11 mouse cellular contexts compared by ENCODE assay signal in genomic region chr17:45274894-45275293, GRCm38 (mm10).
A peak's percentile ranks its signal among the peaks of the same experiment; 100 is the strongest.
DNase-seq lines count a peak whose midpoint lies in the region; ATAC-seq and TF ChIP-seq lines count a peak whose summit lies in the region.
"Had no signal": no experiment of that assay in that cellular context is flagged by ENCODE, and none has a peak within 500 bp of the region (broad histone marks: within the 10 kb centered on the region; RNA-seq: fewer than 3 reads in every experiment).

No protein-coding gene starts in this region.

- peak; percentile 10; the same call in 1 of the 2 replicates for TF ChIP-seq CTCF in gastrocnemius, adult 2 months (IDR thresholded peaks at IDR 0.05)
- peak; percentile 26 for TF ChIP-seq CTCF in left cerebral cortex, adult 2 months (IDR thresholded peaks at IDR 0.05)
- TF ChIP-seq CTCF in CH12.LX (conservative IDR thresholded peaks at IDR 0.05 in 1 of 2, IDR thresholded peaks at IDR 0.05 in 1 of 2; ENCODE audit: low read depth in 2 of 2, low read length in 2 of 2), result peak in 1 of 2 experiments; percentile 61; a peak in 2 of 4 replicates

- H3K79me2 ChIP-seq in CH12.LX (replicated peaks; ENCODE audit: control insufficient read depth, extremely low read depth, insufficient read depth, poor library complexity, severe bottlenecking), result no peaks in the 10 kb centered on the region

- peaks cover 9% of the 10 kb centered on the region for H3K9me3 ChIP-seq in CH12.LX (replicated peaks; ENCODE audit: low read length)

- no peak for TF ChIP-seq EP300 in CH12.LX (IDR thresholded peaks at IDR 0.05; ENCODE audit: low read length)

- intact Hi-C loops in gastrocnemius, adult 2 months (cut with DNase I), result no loop called here
- intact Hi-C loops in left cerebral cortex, adult 2 months (cut with DNase I), result no loop called here
- intact Hi-C loops in left cerebral cortex, postnatal 4 days (cut with DNase I), result no loop called here

- no peaks in the 10 kb centered on the region for H3K36me3 ChIP-seq in CH12.LX (replicated peaks in 1 of 2; ENCODE audit: control insufficient read depth in 1 of 2, insufficient read depth in 1 of 2, low read length in 1 of 2)
- H3K36me3 ChIP-seq: neural tube, embryonic 15.5 days had no signal

- TF ChIP-seq RAD21 in CH12.LX (IDR thresholded peaks at IDR 0.05; ENCODE audit: low read depth, low read length), result peak; percentile 61

- no peaks in the 10 kb centered on the region for H3K27me3 ChIP-seq in CH12.LX (replicated peaks)
- H3K27me3 ChIP-seq: neural tube, embryonic 15.5 days had no signal

- H3K4me1 ChIP-seq in CH12.LX (ENCODE audit: control insufficient read depth in 1 of 2, insufficient read depth in 2 of 2), result peaks cover 0 to 6% of the 10 kb centered on the region in 2 experiments; a peak in 2 of 4 replicates

- H3K4me3 ChIP-seq in gastrocnemius, adult 2 months, result no peak overlapping the region
- H3K4me3 ChIP-seq in left cerebral cortex, adult 2 months, result no peak overlapping the region
- H3K4me3 ChIP-seq in CH12.LX (replicated peaks in 1 of 3; ENCODE audit: low read depth in 2 of 3, low read length in 2 of 3, poor library complexity in 1 of 3), result no peak overlapping the region
- H3K4me3 ChIP-seq: neural tube, embryonic 15.5 days had no signal

- ATAC-seq in monocyte, adult 5-6 weeks (replicated peaks; ENCODE audit: insufficient number of reproducible peaks, low FRiP score, low TSS enrichment, poor library complexity, severe bottlenecking), result no peak

- in situ Hi-C loops in CH12.LX (cut with MboI; ENCODE audit: low pct_ligation_motif_present, low pct_unique_long_range_greater_than_20kb, low sequenced_read_pairs), result loop anchor here (25.0 kb wide), 2 partner anchors 813 to 1013 kb away; no protein-coding TSS in a partner anchor

- no peak overlapping the region for H3K4me2 ChIP-seq in CH12.LX (ENCODE audit: insufficient read depth, low read depth, poor library complexity, severe bottlenecking)
- H3K4me2 ChIP-seq: neural tube, embryonic 15.5 days had no signal

- H3K9ac ChIP-seq in CH12.LX (ENCODE audit: insufficient read depth, low read depth), result no peak overlapping the region
- H3K9ac ChIP-seq: neural tube, embryonic 15.5 days had no signal

- no peak for TF ChIP-seq POLR2A in CH12.LX (IDR thresholded peaks at IDR 0.05; ENCODE audit: low read depth, low read length)

- no peak for DNase-seq in gastrocnemius, adult 2 months
- DNase-seq in gastrocnemius, adult 8-10 months (ENCODE audit: low spot score in 2 of 2), result no peak
- DNase-seq in left cerebral cortex, adult 2 months (ENCODE audit: extremely low spot score in 1 of 2, low spot score in 2 of 2), result no peak
- DNase-seq in left cerebral cortex, postnatal 4 days, result no peak
- no peak for DNase-seq in CH12.LX (ENCODE audit: extremely low read depth)
- DNase-seq in embryo, embryonic 11 days, result peak; percentile 58
- DNase-seq in urinary bladder, adult 18-20 months (ENCODE audit: low spot score in 2 of 2), result no peak
- DNase-seq: kidney, postnatal 25 days; lung, adult 18-20 months had no signal

- dilution Hi-C loops in CH12.LX (cut with MboI; ENCODE audit: extremely low pct_ligation_motif_present, extremely low pct_unique_long_range_greater_than_20kb, low sequenced_read_pairs), result no loop called here

- no peak overlapping the region for H3K27ac ChIP-seq in gastrocnemius, adult 2 months
- H3K27ac ChIP-seq in left cerebral cortex, adult 2 months, result no peak overlapping the region
- H3K27ac ChIP-seq in CH12.LX (ENCODE audit: insufficient read depth, low read depth), result no peak overlapping the region
- H3K27ac ChIP-seq: neural tube, embryonic 15.5 days had no signal

TF ChIP-seq in CH12.LX, 34 proteins besides CTCF, POLR2A, EP300 and RAD21:
- TF ChIP-seq SMC3 (IDR thresholded peaks at IDR 0.05; ENCODE audit: low read depth, low read length) (peak; percentile 58), USF2 (conservative IDR thresholded peaks at IDR 0.05; ENCODE audit: low read depth, low read length) (no peak)
TF ChIP-seq in CH12.LX: peak in this region for 1.
